Mouse (Mus musculus): ENCODE results near the gene Wdr62. TPM values are rescaled to one million over a fixed set of nuclear protein-coding genes. Genes with fewer than 3 reads are reported as not detected.

The Wdr62 gene
- total and polyA plus RNA-seq, 2 experiments from 2014 or later, result 3.2 to 3.4 TPM

DNA sequence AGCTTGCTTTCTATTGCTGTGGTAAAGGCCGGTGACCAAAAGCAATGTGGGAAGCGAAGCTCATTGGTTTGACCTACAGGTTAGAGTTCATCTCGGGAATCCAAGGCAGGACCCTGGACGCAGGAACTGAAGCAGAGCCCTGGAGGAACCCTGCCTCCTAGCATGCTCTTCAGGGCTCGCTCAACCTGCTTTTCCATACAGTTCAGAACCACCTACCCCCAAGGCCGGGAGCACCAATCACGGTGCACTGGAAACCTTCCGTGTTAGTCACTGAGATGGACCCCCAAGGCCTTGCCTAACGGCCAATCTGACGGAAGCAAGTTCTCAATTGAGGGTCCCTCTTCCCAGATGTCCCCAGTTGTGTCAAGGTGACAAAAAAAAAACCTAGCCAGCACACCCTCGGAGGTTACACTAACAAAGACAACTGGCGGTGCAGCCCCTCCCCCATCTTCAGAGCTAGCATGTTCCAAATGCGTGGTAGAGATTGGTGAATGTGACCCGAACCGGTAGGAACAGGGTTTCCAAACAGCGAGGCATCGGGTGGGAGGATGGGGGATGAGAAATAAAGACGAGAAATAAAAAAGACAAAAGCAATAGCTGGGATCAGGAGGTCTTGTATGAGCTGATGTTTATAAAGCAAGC lies 80.6 kb downstream of the Wdr62 start:
- TF ChIP-seq CTCF (IDR thresholded peaks at IDR 0.05; ENCODE audit: low read depth) (no peak), EP300 (IDR thresholded peaks at IDR 0.05; ENCODE audit: low read depth) (no peak)

DNA sequence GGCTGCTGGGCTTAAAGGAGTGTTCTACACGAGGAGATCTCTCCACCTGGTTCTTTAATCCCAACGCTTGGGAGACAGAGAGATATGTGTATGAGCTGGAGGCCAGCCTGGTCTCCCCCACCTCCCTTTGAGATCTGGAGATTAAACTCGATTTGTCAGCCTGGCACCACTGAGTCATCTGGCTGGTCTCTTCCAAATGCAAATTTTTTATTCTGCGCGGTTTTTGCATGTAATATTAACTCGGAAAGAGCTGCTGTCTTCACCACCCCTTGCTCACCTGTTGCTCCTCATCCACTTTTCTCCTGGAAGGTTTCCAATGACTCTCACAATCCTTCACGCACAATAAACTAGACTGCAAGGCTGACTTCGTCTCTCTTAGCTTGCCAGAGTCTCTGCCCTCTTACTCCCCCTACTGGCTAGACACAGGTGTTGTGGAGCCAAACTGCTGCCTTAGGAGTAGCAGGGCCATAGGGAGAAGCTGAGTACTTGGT lies 81.7 kb downstream of the Wdr62 start, which contains the start of gene Capns1:
Capns1 (minus strand) TSS at position 331 of the 491 bp plus-strand sequence.
- 0 out of 2 replicates have a peak, but pooled peaks cover 8% of the 10 kb centered on the region for H3K4me1 ChIP-seq (ENCODE audit: control insufficient read depth, insufficient read depth)
- no peaks in the 10 kb centered on the region for H3K9me3 ChIP-seq (replicated peaks; ENCODE audit: control insufficient read depth, low read length)
- peak within 1 kb of the TSS; percentile 6; the same call in 1 of the 2 replicates for H3K4me2 ChIP-seq (ENCODE audit: low read depth, low read length)
- DNase-seq (ENCODE audit: low spot score) (peak; percentile 72), ATAC-seq (ENCODE audit: insufficient read depth, low read depth) (no peak)
- H3K4me3 ChIP-seq (ENCODE audit: low read depth, low read length), result no peak within 1 kb of the TSS
- 8% methylated on average over 8 of the region's 8 CpGs for WGBS
- TF ChIP-seq CTCF (IDR thresholded peaks at IDR 0.05; ENCODE audit: low read depth) (peak; percentile 89), EP300 (IDR thresholded peaks at IDR 0.05; ENCODE audit: low read depth) (no peak)
- H3K27ac ChIP-seq (ENCODE audit: low read depth), result no peak within 1 kb of the TSS
- no peaks in the 10 kb centered on the region for H3K36me3 ChIP-seq (replicated peaks; ENCODE audit: control insufficient read depth, insufficient read depth, low read length)
- H3K9ac ChIP-seq (replicated peaks; ENCODE audit: low read depth, low read length), result no peak within 1 kb of the TSS
- no peaks in the 10 kb centered on the region for H3K27me3 ChIP-seq (ENCODE audit: control insufficient read depth, insufficient read depth, low read length)

More for the DNA sequence above, 80.6 kb downstream of the Wdr62 start:
- WGBS, result 76% methylated on average over 18 of the region's 18 CpGs
- Histone ChIP-seq H3K9me3 (replicated peaks; ENCODE audit: control insufficient read depth, low read length) (no peaks in the 10 kb centered on the region), H3K4me1 (ENCODE audit: control insufficient read depth, insufficient read depth) (peaks cover 11% of the 10 kb centered on the region; the same call in 1 of the 2 replicates), H3K4me3 (ENCODE audit: low read depth, low read length) (no peak overlapping the region), H3K27me3 (ENCODE audit: control insufficient read depth, insufficient read depth, low read length) (no peaks in the 10 kb centered on the region), H3K9ac (replicated peaks; ENCODE audit: low read depth, low read length) (no peak overlapping the region), H3K36me3 (replicated peaks; ENCODE audit: control insufficient read depth, insufficient read depth, low read length) (no peaks in the 10 kb centered on the region), H3K4me2 (ENCODE audit: low read depth, low read length) (no peak overlapping the region), H3K27ac (ENCODE audit: low read depth) (no peak overlapping the region)
- no peak for DNase-seq (ENCODE audit: low spot score)
- ATAC-seq (ENCODE audit: insufficient read depth, low read depth), result no peak

DNA sequence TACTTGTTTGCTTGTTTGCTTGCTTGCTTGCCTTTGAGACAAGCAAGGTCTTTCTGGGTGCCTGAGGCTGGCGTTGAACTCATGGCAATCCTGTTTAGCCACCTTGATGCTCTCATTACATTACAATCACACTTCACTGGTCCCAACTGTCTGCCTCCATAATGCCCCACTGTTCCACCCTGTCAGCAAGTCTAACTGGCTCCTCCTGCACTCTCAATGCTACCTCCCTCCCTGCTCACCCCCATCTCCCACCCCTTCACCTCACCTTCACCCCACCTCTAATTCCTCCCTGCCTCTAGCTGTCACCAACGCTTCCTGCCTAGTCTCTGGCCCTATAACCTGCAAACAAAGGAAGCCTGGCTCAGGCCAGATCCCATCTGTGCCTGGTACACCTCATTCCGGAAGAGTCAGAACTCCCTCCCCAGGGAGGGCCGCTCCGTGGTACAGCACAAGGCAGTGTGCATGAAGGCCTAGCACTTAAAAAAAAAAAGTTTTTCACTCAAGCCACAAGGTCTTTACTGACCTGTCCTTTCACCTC lies 82.6 kb downstream of the Wdr62 start:
- ATAC-seq (ENCODE audit: insufficient read depth, low read depth), result no peak
- DNase-seq (ENCODE audit: low spot score), result no peak
- no peaks in the 10 kb centered on the region for H3K9me3 ChIP-seq (replicated peaks; ENCODE audit: control insufficient read depth, low read length)
- TF ChIP-seq EP300 (IDR thresholded peaks at IDR 0.05; ENCODE audit: low read depth), result no peak
- TF ChIP-seq CTCF (IDR thresholded peaks at IDR 0.05; ENCODE audit: low read depth), result no peak
- WGBS, result 55% methylated on average over 5 of the region's 5 CpGs
- no peaks in the 10 kb centered on the region for H3K27me3 ChIP-seq (ENCODE audit: control insufficient read depth, insufficient read depth, low read length)
- 0 out of 2 replicates have a peak, but pooled peaks cover 9% of the 10 kb centered on the region for H3K4me1 ChIP-seq (ENCODE audit: control insufficient read depth, insufficient read depth)
- H3K9ac ChIP-seq (replicated peaks; ENCODE audit: low read depth, low read length), result no peak overlapping the region
- H3K36me3 ChIP-seq (replicated peaks; ENCODE audit: control insufficient read depth, insufficient read depth, low read length), result no peaks in the 10 kb centered on the region
- no peak overlapping the region for H3K4me3 ChIP-seq (ENCODE audit: low read depth, low read length)
- no peak overlapping the region for H3K27ac ChIP-seq (ENCODE audit: low read depth)
- H3K4me2 ChIP-seq (ENCODE audit: low read depth, low read length), result no peak overlapping the region

DNA sequence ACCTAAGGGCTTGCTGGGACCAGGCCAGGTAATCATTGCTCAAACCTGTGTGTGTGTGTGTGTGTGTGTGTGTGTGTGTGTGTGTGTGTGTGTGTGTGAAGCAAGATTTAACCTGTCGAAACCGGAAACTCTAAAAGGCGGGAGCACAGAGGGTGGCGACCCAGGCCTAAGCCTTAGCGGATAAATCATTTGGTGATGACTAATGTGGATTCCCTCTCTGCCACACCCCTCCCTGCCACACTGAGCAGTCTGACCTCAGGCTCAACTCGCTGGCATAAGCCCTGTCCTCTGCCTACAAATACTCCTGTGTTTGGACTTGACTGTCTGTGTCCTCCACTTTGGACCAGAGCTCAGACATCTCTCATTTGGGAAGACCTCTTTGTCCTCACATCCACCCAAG lies 84.0 kb downstream of the Wdr62 start:
- DNase-seq (ENCODE audit: low spot score), result no peak
- H3K4me2 ChIP-seq (ENCODE audit: low read depth, low read length), result no peak overlapping the region
- H3K27ac ChIP-seq (ENCODE audit: low read depth), result no peak overlapping the region
- H3K36me3 ChIP-seq (replicated peaks; ENCODE audit: control insufficient read depth, insufficient read depth, low read length), result peaks cover 14% of the 10 kb centered on the region
- TF ChIP-seq CTCF (IDR thresholded peaks at IDR 0.05; ENCODE audit: low read depth) (no peak), EP300 (IDR thresholded peaks at IDR 0.05; ENCODE audit: low read depth) (no peak)
- no peak overlapping the region for H3K4me3 ChIP-seq (ENCODE audit: low read depth, low read length)
- no peak overlapping the region for H3K9ac ChIP-seq (replicated peaks; ENCODE audit: low read depth, low read length)
- WGBS, result 68% methylated on average over 6 of the region's 6 CpGs
- no peak for ATAC-seq (ENCODE audit: insufficient read depth, low read depth)
- H3K4me1 ChIP-seq (ENCODE audit: control insufficient read depth, insufficient read depth), result 0 out of 2 replicates have a peak, but pooled peaks cover 9% of the 10 kb centered on the region
- H3K9me3 ChIP-seq (replicated peaks; ENCODE audit: control insufficient read depth, low read length), result no peaks in the 10 kb centered on the region
- H3K27me3 ChIP-seq (ENCODE audit: control insufficient read depth, insufficient read depth, low read length), result no peaks in the 10 kb centered on the region

DNA sequence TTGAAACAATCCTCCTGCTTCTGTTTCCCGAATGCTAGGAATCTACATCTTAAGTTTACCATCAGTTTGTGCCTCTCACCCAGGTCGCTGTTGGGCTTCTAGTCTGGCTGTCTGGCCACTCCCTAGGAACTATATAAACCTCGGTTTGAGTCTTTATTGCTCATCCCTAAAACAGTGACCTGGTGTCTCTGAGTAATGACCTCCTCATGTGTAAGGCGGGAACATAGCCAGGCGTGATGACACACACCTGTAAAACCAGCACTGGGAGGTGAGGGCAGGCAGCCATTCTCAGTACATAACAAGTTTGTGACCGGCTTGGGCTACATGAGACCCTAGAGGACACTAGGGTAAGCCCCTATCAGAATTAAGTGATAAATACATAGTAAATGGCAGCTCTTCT lies 84.8 kb downstream of the Wdr62 start:
- DNase-seq (ENCODE audit: low spot score), result no peak
- Histone ChIP-seq H3K4me1 (ENCODE audit: control insufficient read depth, insufficient read depth) (0 out of 2 replicates have a peak, but pooled peaks cover 9% of the 10 kb centered on the region), H3K27me3 (ENCODE audit: control insufficient read depth, insufficient read depth, low read length) (no peaks in the 10 kb centered on the region), H3K4me3 (ENCODE audit: low read depth, low read length) (0 out of 2 replicates have a peak overlapping the region, but pooled peaks have one; percentile 69), H3K9ac (replicated peaks; ENCODE audit: low read depth, low read length) (no peak overlapping the region), H3K4me2 (ENCODE audit: low read depth, low read length) (peak overlapping the region; percentile 80; the same call in 1 of the 2 replicates), H3K27ac (ENCODE audit: low read depth) (no peak overlapping the region), H3K36me3 (replicated peaks; ENCODE audit: control insufficient read depth, insufficient read depth, low read length) (peaks cover 20% of the 10 kb centered on the region), H3K9me3 (replicated peaks; ENCODE audit: control insufficient read depth, low read length) (no peaks in the 10 kb centered on the region)
- TF ChIP-seq CTCF (IDR thresholded peaks at IDR 0.05; ENCODE audit: low read depth), result no peak
- no peak for TF ChIP-seq EP300 (IDR thresholded peaks at IDR 0.05; ENCODE audit: low read depth)
- ATAC-seq (ENCODE audit: insufficient read depth, low read depth), result no peak
- 66% methylated on average over 6 of the region's 6 CpGs for WGBS
